Mouse (Mus musculus): ENCODE results near the gene Dleu7. TPM values are rescaled to one million over a fixed set of nuclear protein-coding genes. Genes with fewer than 3 reads are reported as not detected.

The Dleu7 gene
- polyA plus RNA-seq, 1 experiment from 2014 or later = 0.59 TPM

DNA sequence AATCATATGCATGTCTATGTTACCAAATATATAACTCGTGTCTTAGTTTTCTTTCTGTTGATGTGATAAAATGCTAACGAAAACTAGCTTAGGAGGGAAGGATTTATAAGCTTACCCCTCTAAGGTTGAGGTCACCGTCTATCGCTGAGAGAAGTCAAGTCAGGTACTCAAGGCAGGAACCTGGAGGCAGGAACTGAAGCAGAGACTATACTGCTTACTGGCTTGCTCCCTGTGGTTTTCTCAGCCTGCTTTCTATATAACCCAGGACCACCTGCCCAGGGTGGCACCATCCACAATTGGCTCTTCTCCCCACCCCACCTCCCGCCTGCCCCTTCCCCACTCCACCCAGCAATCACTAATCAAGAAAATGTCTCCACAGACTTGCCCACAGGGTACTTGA, 32.1 kb upstream of the Dleu7 start:
- Histone ChIP-seq H3K27ac (no peak overlapping the region), H3K4me3 (no peak overlapping the region), H3K4me1 (replicated peaks) (no peaks in the 10 kb centered on the region), H3K36me3 (no peaks in the 10 kb centered on the region), H3K9ac (no peak overlapping the region), H3K27me3 (no peaks in the 10 kb centered on the region), H3K9me3 (replicated peaks) (no peaks in the 10 kb centered on the region), H3K4me2 (no peak overlapping the region)
- ATAC-seq (replicated peaks; ENCODE audit: insufficient number of reproducible peaks, insufficient read depth, low FRiP score, low read depth) = no peak
- 87% methylated on average over 5 of the region's 5 CpGs for WGBS

DNA sequence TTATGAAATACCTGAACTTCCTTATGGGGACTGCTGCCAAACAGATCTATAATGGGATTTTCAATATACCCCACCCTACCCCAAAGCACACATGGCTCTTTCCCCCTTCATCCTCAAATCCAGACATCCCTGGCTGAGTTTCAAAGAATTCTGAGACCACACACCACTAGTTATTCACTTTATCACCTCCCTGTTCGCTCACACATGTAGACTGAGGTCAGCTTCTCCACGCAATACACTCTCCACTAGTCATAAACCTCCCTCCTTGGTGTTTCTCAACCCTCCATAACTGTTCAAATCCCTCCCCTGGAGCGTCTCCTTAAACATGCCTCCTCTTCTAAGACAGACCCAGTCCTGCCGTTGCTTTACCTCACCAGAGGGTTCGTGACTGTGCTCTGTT, 30.6 kb upstream of the Dleu7 start:
- Histone ChIP-seq H3K27ac (no peak overlapping the region), H3K27me3 (no peaks in the 10 kb centered on the region), H3K4me2 (no peak overlapping the region), H3K9ac (no peak overlapping the region), H3K36me3 (no peaks in the 10 kb centered on the region), H3K4me3 (no peak overlapping the region), H3K9me3 (replicated peaks) (no peaks in the 10 kb centered on the region), H3K4me1 (replicated peaks) (no peaks in the 10 kb centered on the region)
- WGBS = 69% methylated on average over 5 of the region's 5 CpGs
- no peak for ATAC-seq (replicated peaks; ENCODE audit: insufficient number of reproducible peaks, insufficient read depth, low FRiP score, low read depth)

DNA sequence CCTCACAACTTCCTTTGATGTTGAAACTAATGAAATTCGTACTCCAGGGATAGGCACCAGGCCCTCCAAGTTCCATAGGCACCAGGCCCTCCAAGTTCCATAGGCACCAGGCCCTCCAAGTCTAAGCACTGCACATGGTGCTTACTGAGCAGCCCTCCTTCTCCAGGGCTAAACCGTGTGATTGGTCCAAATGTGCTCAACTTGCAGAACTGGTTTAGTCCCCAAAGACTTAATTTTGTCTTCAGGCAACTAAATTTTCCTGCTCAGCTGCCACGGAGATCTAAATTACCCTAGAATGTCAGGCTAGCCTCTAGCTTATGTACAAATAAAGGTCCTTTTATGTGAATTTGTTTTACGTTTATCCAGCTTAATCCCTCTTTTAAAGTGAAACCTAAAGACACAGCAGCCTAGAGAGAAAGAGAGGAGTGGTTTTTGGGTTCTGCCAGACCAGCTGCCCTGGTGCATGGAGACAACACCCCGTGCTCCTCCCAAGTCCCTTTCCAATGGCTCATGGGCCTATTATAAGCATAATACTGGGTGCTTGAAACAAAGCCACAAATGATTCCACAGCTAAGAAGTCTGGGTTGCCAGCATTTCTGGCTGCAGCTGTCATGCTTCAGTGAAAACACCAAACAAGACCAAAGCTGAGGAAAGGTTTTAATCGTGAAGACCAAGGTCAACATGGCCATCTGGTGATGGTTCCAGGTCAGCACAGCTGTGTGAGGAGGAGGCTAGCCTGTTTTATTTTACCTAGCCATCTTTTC, 29.9 kb upstream of the Dleu7 start:
- 54% methylated on average over 6 of the region's 6 CpGs for WGBS
- no peak overlapping the region for H3K4me2 ChIP-seq
- no peak for ATAC-seq (replicated peaks; ENCODE audit: insufficient number of reproducible peaks, insufficient read depth, low FRiP score, low read depth)
- no peak overlapping the region for H3K4me3 ChIP-seq
- no peaks in the 10 kb centered on the region for H3K36me3 ChIP-seq
- no peak overlapping the region for H3K27ac ChIP-seq
- H3K27me3 ChIP-seq = no peaks in the 10 kb centered on the region
- H3K9me3 ChIP-seq (replicated peaks) = no peaks in the 10 kb centered on the region
- H3K9ac ChIP-seq = no peak overlapping the region
- H3K4me1 ChIP-seq (replicated peaks) = no peaks in the 10 kb centered on the region

DNA sequence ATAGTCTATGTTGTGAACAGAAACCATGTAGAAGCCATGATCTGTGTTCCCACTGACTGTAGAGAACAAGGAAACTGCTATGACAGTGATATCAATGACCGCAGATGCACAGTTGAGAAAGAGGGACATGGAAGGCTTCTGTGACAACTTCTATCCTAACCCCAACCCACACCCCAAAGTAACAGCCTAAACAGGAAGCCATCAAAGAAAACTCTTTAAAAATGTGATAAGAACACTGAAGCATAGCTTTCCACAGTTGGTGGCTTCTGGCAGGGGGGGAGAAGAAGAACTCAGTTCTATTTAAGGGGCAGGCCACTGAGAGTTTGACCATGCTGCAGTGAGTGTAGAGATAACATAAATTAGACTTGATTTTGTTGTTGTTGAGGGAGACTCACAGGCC, 18.8 kb upstream of the Dleu7 start:
- H3K27ac ChIP-seq = no peak overlapping the region
- H3K4me3 ChIP-seq = no peak overlapping the region
- no peak overlapping the region for H3K9ac ChIP-seq
- peaks cover 13% of the 10 kb centered on the region for H3K4me1 ChIP-seq (replicated peaks)
- 76% methylated on average over 1 of the region's 1 CpGs for whole genome bisulfite sequencing
- no peak overlapping the region for H3K4me2 ChIP-seq
- no peaks in the 10 kb centered on the region for H3K27me3 ChIP-seq
- no peaks in the 10 kb centered on the region for H3K9me3 ChIP-seq (replicated peaks)
- no peaks in the 10 kb centered on the region for H3K36me3 ChIP-seq
- no peak for ATAC-seq (replicated peaks; ENCODE audit: insufficient number of reproducible peaks, insufficient read depth, low FRiP score, low read depth)

DNA sequence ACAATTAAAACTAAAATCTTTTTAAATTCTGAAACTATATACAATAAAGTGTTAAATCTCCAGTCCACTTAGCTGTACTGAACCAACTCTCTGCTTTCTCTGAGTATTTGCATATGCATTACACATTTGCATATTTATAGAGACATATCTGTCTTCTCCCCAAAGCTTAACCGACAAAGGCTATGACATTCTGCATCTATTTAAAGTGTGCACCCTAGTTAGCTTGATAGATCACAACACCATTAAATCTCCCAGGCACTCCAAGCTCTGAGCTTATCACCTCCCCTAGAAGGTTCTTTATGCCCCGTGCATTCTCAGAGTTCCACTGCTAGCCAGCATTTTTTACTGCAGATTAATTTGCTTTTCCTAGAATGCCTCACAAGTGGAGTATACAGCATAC, 16.2 kb upstream of the Dleu7 start:
- no peak overlapping the region for H3K4me3 ChIP-seq
- H3K9me3 ChIP-seq (replicated peaks) = no peaks in the 10 kb centered on the region
- H3K27ac ChIP-seq = peak overlapping the region; percentile 70
- 22% methylated on average over 2 of the region's 2 CpGs for WGBS
- H3K4me1 ChIP-seq (replicated peaks) = peaks cover 13% of the 10 kb centered on the region
- no peaks in the 10 kb centered on the region for H3K27me3 ChIP-seq
- H3K4me2 ChIP-seq = peak overlapping the region; percentile 7; the same call in 1 of the 2 replicates
- no peak overlapping the region for H3K9ac ChIP-seq
- peak; percentile 62; the same call in 1 of the 2 replicates for ATAC-seq (replicated peaks; ENCODE audit: insufficient number of reproducible peaks, insufficient read depth, low FRiP score, low read depth)
- no peaks in the 10 kb centered on the region for H3K36me3 ChIP-seq

DNA sequence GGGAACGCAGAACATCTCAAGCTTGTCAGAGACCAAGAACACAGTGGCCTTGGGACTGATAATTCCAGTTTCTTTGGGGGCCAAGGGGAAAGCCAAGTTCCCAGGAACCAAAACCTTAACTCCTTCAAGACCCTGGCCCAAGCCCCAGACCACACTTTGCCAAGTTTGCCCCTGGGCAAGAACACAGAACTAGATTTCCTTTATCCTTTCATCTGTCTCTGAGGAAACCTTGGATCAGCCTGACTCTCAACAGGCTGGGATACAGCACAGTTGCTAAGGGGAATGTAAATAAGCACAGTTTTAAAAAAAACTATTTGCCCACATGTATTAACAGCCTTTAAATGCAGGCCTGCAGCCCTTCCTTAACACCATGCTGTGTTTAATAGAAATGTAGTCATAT, 14.7 kb upstream of the Dleu7 start:
- Histone ChIP-seq H3K4me3 (no peak overlapping the region), H3K27me3 (no peaks in the 10 kb centered on the region), H3K36me3 (no peaks in the 10 kb centered on the region), H3K4me2 (no peak overlapping the region), H3K9me3 (replicated peaks) (no peaks in the 10 kb centered on the region), H3K9ac (no peak overlapping the region), H3K4me1 (replicated peaks) (peaks cover 13% of the 10 kb centered on the region), H3K27ac (no peak overlapping the region)
- no peak for ATAC-seq (replicated peaks; ENCODE audit: insufficient number of reproducible peaks, insufficient read depth, low FRiP score, low read depth)
- 75% methylated on average over 1 of the region's 1 CpGs for WGBS

DNA sequence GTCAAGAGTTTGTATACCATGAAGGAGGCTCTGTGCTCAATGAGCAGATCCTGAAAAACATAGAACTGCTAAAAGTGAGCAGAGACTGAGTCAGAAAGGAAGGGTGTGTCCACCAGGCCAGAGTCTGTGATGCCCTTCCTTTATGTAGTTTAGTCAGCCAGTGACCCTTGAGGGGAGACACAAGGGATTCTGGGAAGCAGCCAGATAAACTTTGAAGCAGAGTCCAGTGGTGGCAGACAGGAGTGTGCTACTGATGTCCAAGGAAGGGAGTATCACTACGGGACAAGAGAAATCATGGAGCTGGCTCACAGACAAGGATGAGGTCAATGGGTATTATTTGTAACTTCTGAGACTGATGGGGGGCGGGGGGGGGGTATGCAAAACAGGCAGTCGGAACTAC, 7.2 kb upstream of the Dleu7 start:
- H3K27ac ChIP-seq = no peak overlapping the region
- no peaks in the 10 kb centered on the region for H3K27me3 ChIP-seq
- no peak for ATAC-seq (replicated peaks; ENCODE audit: insufficient number of reproducible peaks, insufficient read depth, low FRiP score, low read depth)
- H3K36me3 ChIP-seq = no peaks in the 10 kb centered on the region
- H3K4me1 ChIP-seq (replicated peaks) = no peaks in the 10 kb centered on the region
- no peak overlapping the region for H3K4me2 ChIP-seq
- no peak overlapping the region for H3K4me3 ChIP-seq
- 55% methylated on average over 3 of the region's 3 CpGs for WGBS
- H3K9ac ChIP-seq = no peak overlapping the region
- H3K9me3 ChIP-seq (replicated peaks) = no peaks in the 10 kb centered on the region

DNA sequence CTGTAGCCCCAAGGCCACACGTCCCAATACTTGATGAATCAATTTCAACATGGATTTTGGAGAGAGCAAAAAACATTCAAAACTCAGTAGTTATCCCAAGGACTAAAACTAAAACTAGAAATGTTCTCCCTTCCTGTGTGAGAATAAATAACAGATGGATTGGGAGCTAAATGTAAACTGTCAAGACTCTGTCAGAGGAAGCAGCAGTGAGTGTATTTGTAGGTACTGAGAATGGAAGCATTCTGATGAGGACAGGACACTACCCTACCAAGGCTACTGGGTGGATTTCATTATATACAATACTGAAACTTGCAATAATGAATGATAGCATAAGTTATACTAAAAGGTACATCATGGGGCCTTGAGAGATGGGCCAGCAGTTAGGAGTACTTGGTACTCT, 6.0 kb upstream of the Dleu7 start:
- 93% methylated on average over 1 of the region's 1 CpGs for WGBS
- Histone ChIP-seq H3K4me1 (replicated peaks) (no peaks in the 10 kb centered on the region), H3K9me3 (replicated peaks) (no peaks in the 10 kb centered on the region), H3K27me3 (no peaks in the 10 kb centered on the region), H3K36me3 (no peaks in the 10 kb centered on the region), H3K27ac (no peak overlapping the region), H3K4me2 (no peak overlapping the region), H3K4me3 (no peak overlapping the region), H3K9ac (no peak overlapping the region)
- ATAC-seq (replicated peaks; ENCODE audit: insufficient number of reproducible peaks, insufficient read depth, low FRiP score, low read depth) = no peak

DNA sequence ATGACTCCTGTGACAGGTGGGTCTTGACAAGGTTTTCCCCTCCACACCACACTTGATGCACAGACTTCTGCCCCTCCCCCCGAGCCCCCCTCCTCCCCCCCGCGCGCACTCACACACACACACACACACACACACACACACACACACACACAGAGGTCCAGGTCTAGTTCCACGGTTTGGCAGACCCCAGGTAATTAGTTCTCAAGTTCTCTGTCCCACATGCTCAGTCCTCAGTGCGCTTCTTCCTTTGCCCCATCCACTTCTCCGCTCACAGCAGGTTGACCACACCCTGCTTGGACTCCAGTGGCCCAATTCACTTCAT, 720 bp downstream of the Dleu7 start:
- ATAC-seq (replicated peaks; ENCODE audit: insufficient number of reproducible peaks, insufficient read depth, low FRiP score, low read depth) = no peak
- Histone ChIP-seq H3K4me2 (peak overlapping the region; percentile 97), H3K27me3 (no peaks in the 10 kb centered on the region), H3K4me1 (replicated peaks) (peaks cover 11% of the 10 kb centered on the region), H3K4me3 (peak overlapping the region; percentile 54), H3K9ac (peak overlapping the region; percentile 63; the same call in 1 of the 2 replicates), H3K27ac (no peak overlapping the region), H3K36me3 (no peaks in the 10 kb centered on the region), H3K9me3 (replicated peaks) (no peaks in the 10 kb centered on the region)
- 63% methylated on average over 7 of the region's 7 CpGs for WGBS

DNA sequence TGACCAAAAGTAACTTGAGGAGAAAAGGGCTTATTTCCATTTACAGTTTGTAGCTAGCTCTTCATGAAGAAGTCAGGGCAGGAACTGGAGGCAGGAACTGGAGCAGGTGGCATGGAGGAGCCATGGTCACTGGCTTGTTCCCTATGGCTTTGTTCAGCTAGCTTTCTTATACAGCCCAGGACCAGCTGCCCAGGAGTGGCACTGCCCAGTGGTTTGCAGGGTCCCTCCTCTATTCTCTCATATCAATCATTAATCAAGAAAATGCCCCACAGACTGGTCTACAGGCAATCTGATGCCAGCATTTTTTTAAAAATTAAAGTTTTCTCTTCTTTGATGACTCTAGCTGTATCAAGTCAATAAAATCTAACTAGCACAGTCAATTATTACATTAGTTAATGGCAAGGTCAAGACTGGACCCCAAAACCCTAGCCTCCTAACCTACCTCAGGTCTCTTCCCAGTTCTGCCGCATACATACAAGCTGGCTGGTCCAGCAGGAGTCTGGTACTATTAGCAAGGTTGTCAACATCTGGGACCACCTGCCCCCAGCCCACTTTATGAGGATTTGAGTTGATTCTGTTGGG, 1.4 kb downstream of the Dleu7 start:
- ATAC-seq (replicated peaks; ENCODE audit: insufficient number of reproducible peaks, insufficient read depth, low FRiP score, low read depth) = no peak
- Histone ChIP-seq H3K4me2 (no peak overlapping the region), H3K36me3 (no peaks in the 10 kb centered on the region), H3K27ac (no peak overlapping the region), H3K4me3 (no peak overlapping the region), H3K4me1 (replicated peaks) (peaks cover 11% of the 10 kb centered on the region), H3K9ac (no peak overlapping the region), H3K9me3 (replicated peaks) (no peaks in the 10 kb centered on the region), H3K27me3 (no peaks in the 10 kb centered on the region)
- WGBS = 93% methylated on average over 1 of the region's 1 CpGs

DNA sequence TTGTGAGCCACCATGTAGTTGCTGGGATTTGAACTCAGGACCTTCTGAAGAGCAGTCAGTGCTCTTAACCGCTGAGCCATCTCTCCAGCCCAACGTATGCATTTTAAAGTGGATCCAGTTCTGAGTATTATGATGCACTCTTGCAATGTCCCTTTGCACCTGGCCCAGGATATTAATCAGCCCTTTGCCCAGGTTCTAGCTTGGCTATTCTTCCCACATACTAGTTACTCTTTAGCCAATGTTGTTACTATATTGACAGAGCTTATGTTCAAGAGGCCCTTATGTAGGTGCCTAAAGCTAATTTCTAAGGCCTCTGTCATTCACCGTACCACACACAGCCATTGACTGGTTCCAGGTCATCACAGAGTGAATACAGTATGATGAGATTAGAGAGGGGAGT, 4.1 kb downstream of the Dleu7 start:
- H3K4me1 ChIP-seq (replicated peaks) = peaks cover 11% of the 10 kb centered on the region
- 89% methylated on average over 3 of the region's 3 CpGs for WGBS
- H3K9me3 ChIP-seq (replicated peaks) = no peaks in the 10 kb centered on the region
- no peaks in the 10 kb centered on the region for H3K36me3 ChIP-seq
- ATAC-seq (replicated peaks; ENCODE audit: insufficient number of reproducible peaks, insufficient read depth, low FRiP score, low read depth) = no peak
- no peak overlapping the region for H3K4me3 ChIP-seq
- H3K27ac ChIP-seq = no peak overlapping the region
- no peak overlapping the region for H3K4me2 ChIP-seq
- H3K27me3 ChIP-seq = no peaks in the 10 kb centered on the region
- H3K9ac ChIP-seq = no peak overlapping the region

DNA sequence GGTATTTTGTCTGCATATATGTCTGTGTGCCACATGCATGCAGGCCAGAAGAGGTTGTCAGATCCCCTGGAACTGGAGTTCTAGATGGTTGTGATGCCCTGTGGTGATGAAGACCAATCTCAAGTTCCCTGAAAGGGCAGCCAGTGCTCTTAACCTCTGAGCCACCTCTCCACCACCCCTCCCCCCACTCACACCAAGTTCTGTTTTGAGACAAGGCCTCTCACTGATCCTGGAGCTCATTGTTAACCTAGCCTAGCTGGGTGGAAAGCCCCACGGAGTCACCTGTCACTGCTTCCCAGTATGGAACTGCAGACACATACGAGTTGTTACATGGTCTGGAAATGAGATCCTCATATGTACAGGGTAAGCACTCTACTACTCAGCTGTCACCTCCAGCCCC, 9.9 kb downstream of the Dleu7 start:
- H3K27me3 ChIP-seq = no peaks in the 10 kb centered on the region
- no peak overlapping the region for H3K27ac ChIP-seq
- 56% methylated on average over 2 of the region's 2 CpGs for WGBS
- H3K4me3 ChIP-seq = no peak overlapping the region
- no peak overlapping the region for H3K9ac ChIP-seq
- H3K4me2 ChIP-seq = no peak overlapping the region
- no peaks in the 10 kb centered on the region for H3K36me3 ChIP-seq
- no peaks in the 10 kb centered on the region for H3K9me3 ChIP-seq (replicated peaks)
- no peaks in the 10 kb centered on the region for H3K4me1 ChIP-seq (replicated peaks)
- no peak for ATAC-seq (replicated peaks; ENCODE audit: insufficient number of reproducible peaks, insufficient read depth, low FRiP score, low read depth)

Data from heart, embryonic 15.5 days (tissue).